Comparison of ENCODE assay signal across 8 mouse cellular contexts in the genomic region with DNA sequence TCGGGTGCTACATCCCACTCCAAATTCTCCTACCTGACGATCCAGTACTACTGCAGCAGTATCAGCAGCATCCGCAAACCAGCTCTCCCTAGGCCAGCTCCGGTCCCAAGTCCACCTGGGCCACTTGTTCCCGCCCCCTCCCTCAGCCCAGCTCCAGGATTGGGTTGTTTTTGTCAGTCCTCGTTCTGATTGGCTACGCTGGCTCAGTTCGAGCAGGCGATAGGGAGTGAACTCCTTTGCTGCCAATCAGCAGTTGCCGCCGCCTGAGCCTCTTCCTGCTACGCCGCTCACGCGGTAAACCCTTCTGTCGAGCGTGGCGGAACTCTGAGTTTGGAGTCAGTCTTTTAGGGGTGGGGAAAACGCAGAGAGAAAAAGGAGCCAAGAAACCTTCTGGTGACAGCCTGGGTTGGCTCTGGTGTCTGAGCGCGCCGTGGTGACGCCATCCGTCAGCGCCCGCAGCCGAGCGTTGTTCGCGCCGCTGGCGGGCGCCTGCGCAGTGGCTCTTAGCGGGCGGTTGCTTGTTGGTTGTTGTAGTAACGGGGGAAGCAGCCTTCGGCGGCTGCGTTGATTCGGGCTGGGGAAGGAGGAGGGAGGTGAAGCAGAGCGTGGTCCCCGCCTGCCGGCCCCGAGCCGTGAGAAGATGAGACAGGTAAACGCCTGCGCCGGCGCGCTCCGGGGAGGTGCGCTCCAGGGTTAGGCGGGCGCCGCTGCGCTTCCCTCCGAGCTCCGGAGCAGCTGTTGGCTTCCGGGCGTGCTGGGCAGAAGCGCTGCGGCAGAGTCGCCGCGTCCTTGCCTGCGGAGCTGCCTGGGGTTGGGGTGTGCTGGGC. TPM values are rescaled to one million over a fixed set of nuclear protein-coding genes. Genes with fewer than 3 reads are reported as not detected.
DNase-seq lines count a peak whose midpoint lies in the region; ATAC-seq and TF ChIP-seq lines count a peak whose summit lies in the region.

Gene Erg28 (minus strand): TSS at position 113 of the 827 bp plus-strand sequence.
Gene Ttll5 (plus strand): TSS at position 222 of the 827 bp plus-strand sequence.

- TF ChIP-seq EP300 in heart, adult 2 months (IDR thresholded peaks at IDR 0.05; ENCODE audit: insufficient read depth, low read depth, low read length): 0 out of 2 replicates have a peak, but pooled peaks have one; percentile 7

- no peaks in the 10 kb centered on the region; the same call in 1 of the 2 replicates for H3K79me2 ChIP-seq in heart, adult 2 months (replicated peaks; ENCODE audit: control insufficient read depth, insufficient read depth, low read length)

- peak; percentile 98 for ATAC-seq in embryonic facial prominence, embryonic 14.5 days (ENCODE audit: low read depth)
- peak; percentile 98 for ATAC-seq in limb, embryonic 13.5 days (ENCODE audit: low FRiP score, low read depth)
- peak; percentile 99 for ATAC-seq in midbrain, embryonic 16.5 days

- peak within 1 kb of the TSS; percentile 72 for H3K4me2 ChIP-seq in embryonic facial prominence, embryonic 14.5 days (ENCODE audit: low read depth, low read length)
- H3K4me2 ChIP-seq in limb, embryonic 13.5 days (replicated peaks): peak within 1 kb of the TSS; percentile 86
- H3K4me2 ChIP-seq in midbrain, embryonic 16.5 days (ENCODE audit: low read length): peak within 1 kb of the TSS; percentile 87

- H3K4me3 ChIP-seq in embryonic facial prominence, embryonic 14.5 days (ENCODE audit: low read depth, low read length): peak within 1 kb of the TSS; percentile 82
- H3K4me3 ChIP-seq in heart, adult 2 months: peak within 1 kb of the TSS; percentile 73
- H3K4me3 ChIP-seq in limb, embryonic 13.5 days: peak within 1 kb of the TSS; percentile 73
- peak within 1 kb of the TSS; percentile 86 for H3K4me3 ChIP-seq in midbrain, embryonic 16.5 days (ENCODE audit: low read depth, low read length)

- no peaks in the 10 kb centered on the region for H3K9me3 ChIP-seq in embryonic facial prominence, embryonic 14.5 days (ENCODE audit: control insufficient read depth, low read length)
- H3K9me3 ChIP-seq in limb, embryonic 13.5 days: no peaks in the 10 kb centered on the region
- no peaks in the 10 kb centered on the region for H3K9me3 ChIP-seq in midbrain, embryonic 16.5 days (replicated peaks; ENCODE audit: control insufficient read depth, low read length, poor library complexity, severe bottlenecking)

- peak; percentile 78 for TF ChIP-seq POLR2A in heart, adult 2 months (IDR thresholded peaks at IDR 0.05; ENCODE audit: insufficient read depth, low read depth, low read length)

- H3K36me3 ChIP-seq in embryonic facial prominence, embryonic 14.5 days (ENCODE audit: control insufficient read depth, insufficient read depth, low read length): peaks cover 25% of the 10 kb centered on the region; the same call in 1 of the 2 replicates
- no peaks in the 10 kb centered on the region for H3K36me3 ChIP-seq in heart, adult 2 months (ENCODE audit: control insufficient read depth, insufficient read depth, low read length)
- peaks cover 33% of the 10 kb centered on the region for H3K36me3 ChIP-seq in limb, embryonic 13.5 days
- 0 out of 2 replicates have a peak, but pooled peaks cover 4% of the 10 kb centered on the region for H3K36me3 ChIP-seq in midbrain, embryonic 16.5 days (ENCODE audit: control insufficient read depth, insufficient read depth, low read length)

- H3K4me1 ChIP-seq in embryonic facial prominence, embryonic 14.5 days (ENCODE audit: control insufficient read depth, insufficient read depth, low read length): peaks cover 8% of the 10 kb centered on the region; the same call in 1 of the 2 replicates
- no peaks in the 10 kb centered on the region for H3K4me1 ChIP-seq in heart, adult 2 months (ENCODE audit: control insufficient read depth, insufficient read depth, low read length)
- H3K4me1 ChIP-seq in limb, embryonic 13.5 days: peaks cover 17% of the 10 kb centered on the region
- H3K4me1 ChIP-seq in midbrain, embryonic 16.5 days (ENCODE audit: control insufficient read depth, insufficient read depth, low read length): peaks cover 26% of the 10 kb centered on the region

- H3K9ac ChIP-seq in embryonic facial prominence, embryonic 14.5 days (ENCODE audit: low read depth, low read length): peak within 1 kb of the TSS; percentile 81
- H3K9ac ChIP-seq in heart, adult 2 months (ENCODE audit: low read depth, low read length): peak within 1 kb of the TSS; percentile 80
- H3K9ac ChIP-seq in limb, embryonic 13.5 days: peak within 1 kb of the TSS; percentile 81
- peak within 1 kb of the TSS; percentile 87 for H3K9ac ChIP-seq in midbrain, embryonic 16.5 days (ENCODE audit: low read depth, low read length)

- H3K27ac ChIP-seq in embryonic facial prominence, embryonic 14.5 days (replicated peaks; ENCODE audit: low read depth, low read length): peak within 1 kb of the TSS; percentile 98
- peak within 1 kb of the TSS; percentile 90 for H3K27ac ChIP-seq in heart, adult 2 months
- peak within 1 kb of the TSS; percentile 93 for H3K27ac ChIP-seq in limb, embryonic 13.5 days
- peak within 1 kb of the TSS; percentile 97 for H3K27ac ChIP-seq in midbrain, embryonic 16.5 days (ENCODE audit: low read length)

- under 1% methylated on average over 43 of the region's 67 CpGs for WGBS in embryonic facial prominence, embryonic 14.5 days
- under 1% methylated on average over 67 of the region's 67 CpGs for WGBS in heart, adult 2 months
- under 1% methylated on average over 66 of the region's 67 CpGs for WGBS in limb, embryonic 13.5 days
- under 1% methylated on average over 67 of the region's 67 CpGs for WGBS in midbrain, embryonic 16.5 days

- no peaks in the 10 kb centered on the region for H3K27me3 ChIP-seq in embryonic facial prominence, embryonic 14.5 days (replicated peaks; ENCODE audit: control insufficient read depth, insufficient read depth, low read length)
- no peaks in the 10 kb centered on the region for H3K27me3 ChIP-seq in heart, adult 2 months (ENCODE audit: control insufficient read depth, insufficient read depth, low read length)
- no peaks in the 10 kb centered on the region for H3K27me3 ChIP-seq in limb, embryonic 13.5 days
- H3K27me3 ChIP-seq in midbrain, embryonic 16.5 days (ENCODE audit: control insufficient read depth, insufficient read depth, low read depth, low read length): no peaks in the 10 kb centered on the region

- peak; percentile 97 for DNase-seq in 3T3-L1 (ENCODE audit: low read depth, low spot score)
- DNase-seq in adrenal gland, postnatal 4 days (ENCODE audit: low spot score in 2 of 2): peak; percentile 82 to 87
- peak; percentile 98 for DNase-seq in embryonic facial prominence, embryonic 14.5 days (ENCODE audit: low spot score)
- DNase-seq in heart, adult 2 months: peak; percentile 96 to 97
- DNase-seq in kidney, adult 8-10 months: peak; percentile 93
- DNase-seq in spleen, postnatal 10 days (ENCODE audit: low spot score in 2 of 2): peak; percentile 94 to 96

- TF ChIP-seq CTCF in heart, adult 2 months (IDR thresholded peaks at IDR 0.05): no peak

- intact Hi-C loops in heart, adult 2 months (cut with DNase I): loop anchor here (10.0 kb wide), 1 partner anchor 480 kb away; no protein-coding TSS in a partner anchor

RNA-seq across cellular contexts. Expression of gene Erg28, which starts in this region (rescaled TPM):
- 10 to 100 TPM; 41.3 to 44.4 TPM for total RNA-seq in adrenal gland, postnatal 4 days (2021)
- polyA plus RNA-seq in embryonic facial prominence, embryonic 14.5 days (2014; fragmentation: Nextera tagmentation; extraction: Ambion mirVana): 97.5 and 106 TPM in 2 replicates
- 1 to 10 TPM; 6.2 to 6.8 TPM for total RNA-seq in heart, adult 2 months (2021)
- polyA plus RNA-seq in heart, adult 2 months (2012; rRNA removed): 9.3 and 12.4 TPM in 2 replicates
- 115 and 119 TPM in 2 replicates for polyA plus RNA-seq in limb, embryonic 13.5 days (2015; fragmentation: Nextera tagmentation; extraction: Ambion mirVana)
- 114 and 117 TPM in 2 replicates for polyA plus RNA-seq in midbrain, embryonic 16.5 days (2015; fragmentation: Nextera tagmentation; extraction: Ambion mirVana)

RNA-seq across cellular contexts. Expression of gene Ttll5, which starts in this region (rescaled TPM):
- total RNA-seq in adrenal gland, postnatal 4 days (2021): 10 to 100 TPM; 23.2 to 23.6 TPM
- 12.4 and 14.8 TPM in 2 replicates for polyA plus RNA-seq in embryonic facial prominence, embryonic 14.5 days (2014; fragmentation: Nextera tagmentation; extraction: Ambion mirVana)
- 10 to 100 TPM; 11.4 to 14.2 TPM for total RNA-seq in heart, adult 2 months (2021)
- 10.1 and 10.5 TPM in 2 replicates for polyA plus RNA-seq in heart, adult 2 months (2012; rRNA removed)
- 10.4 and 13.8 TPM in 2 replicates for polyA plus RNA-seq in limb, embryonic 13.5 days (2015; fragmentation: Nextera tagmentation; extraction: Ambion mirVana)
- polyA plus RNA-seq in midbrain, embryonic 16.5 days (2015; fragmentation: Nextera tagmentation; extraction: Ambion mirVana): 12.0 and 13.2 TPM in 2 replicates

Comparison
In these comparisons a context has a peak if more than half of its experiments do, and no peak if none do; other contexts are left out.
1. Peak in every context shown above with its lines: DNase-seq, ATAC-seq, H3K4me3 ChIP-seq and H3K27ac ChIP-seq.
2. RNA of gene Erg28 (total RNA-seq): 41.3 to 44.4 TPM in adrenal gland, postnatal 4 days; 6.2 to 6.8 TPM in heart, adult 2 months; every median in the first group is over 4 times any median in the second.